Mouse (Mus musculus): ENCODE data around the gene Shc3.

GRCm38 (mm10) chr13:51399562-51399961, 169.7 kb downstream of the Shc3 start:
- TF ChIP-seq CTCF (IDR thresholded peaks at IDR 0.05; ENCODE audit: low read depth, low read length) (no peak), POLR2A (IDR thresholded peaks at IDR 0.05; ENCODE audit: insufficient read depth, low read length) (no peak), EP300 (IDR thresholded peaks at IDR 0.05; ENCODE audit: insufficient read depth, low read depth, low read length) (no peak)

Measured in ES-Bruce4 (cell line).